Comparison of ENCODE assay signal across 19 mouse cellular contexts in the genomic region with DNA sequence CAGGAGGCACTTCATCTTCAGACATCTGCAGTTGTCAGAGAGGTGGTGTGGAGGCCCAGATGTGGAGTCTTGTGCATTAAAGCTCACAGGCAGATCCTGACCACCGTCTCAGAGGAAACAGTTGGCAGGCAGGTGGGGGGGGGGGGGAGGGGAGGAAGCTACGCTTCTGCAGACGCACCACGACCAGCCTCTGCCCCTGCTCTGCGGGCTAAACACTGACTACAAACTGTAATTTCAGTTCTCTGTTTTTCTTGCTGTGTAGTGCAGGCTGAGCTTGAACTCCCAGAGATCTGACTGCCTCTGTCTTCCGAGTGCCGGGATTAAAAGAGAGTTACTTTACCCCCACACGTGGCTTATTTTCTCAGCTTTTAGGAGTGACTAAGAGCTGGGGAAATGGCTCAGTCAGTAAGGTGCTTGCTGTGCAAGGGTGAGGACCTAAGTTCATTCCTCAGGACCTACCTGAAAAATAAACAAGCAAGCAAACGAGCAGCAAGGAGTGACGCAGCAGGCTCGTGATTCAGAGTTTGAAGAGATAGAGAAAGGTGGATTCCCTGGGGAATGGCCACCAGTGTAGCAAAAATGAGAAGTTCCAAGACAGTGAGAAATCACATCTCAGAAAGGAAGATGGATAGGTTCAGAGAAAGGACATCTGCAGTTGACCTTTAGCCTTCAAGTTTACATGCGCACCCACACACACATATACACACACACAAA.
"Had no signal": no experiment of that assay in that cellular context is flagged by ENCODE, and none has a peak within 500 bp of the region (broad histone marks: within the 10 kb centered on the region; RNA-seq: fewer than 3 reads in every experiment).

No protein-coding gene starts in this region.

- H3K27me3 ChIP-seq: liver, embryonic 13.5 days; lung, embryonic 15.5 days; megakaryocyte, embryonic 14.5 days had no signal

- H3K4me3 ChIP-seq: layer of hippocampus, adult 2 months; limb, embryonic 10.5 days; limb, embryonic 13.5 days; liver, embryonic 13.5 days; lung, embryonic 15.5 days; megakaryocyte, embryonic 14.5 days had no signal

- DNase-seq: kidney, adult 2 months; kidney, postnatal 25 days; layer of hippocampus, adult 9-11 months; liver; liver, embryonic 13.5 days; lung, postnatal 10 days; lung, postnatal 36 days; midbrain, embryonic 14.5 days; right cerebral cortex, postnatal 14 days; right cerebral cortex, postnatal 4 days; thymus, adult 2 months had no signal

- H3K9ac ChIP-seq: limb, embryonic 13.5 days; liver, embryonic 13.5 days; lung, embryonic 15.5 days had no signal

- H3K4me1 ChIP-seq: liver, embryonic 13.5 days; lung, embryonic 15.5 days; megakaryocyte, embryonic 14.5 days had no signal

- H3K27ac ChIP-seq: kidney, postnatal 0 days; layer of hippocampus, adult 2 months; limb, embryonic 10.5 days; limb, embryonic 13.5 days; liver, embryonic 13.5 days; lung, embryonic 15.5 days had no signal

- H3K36me3 ChIP-seq: limb, embryonic 10.5 days; limb, embryonic 13.5 days; liver, embryonic 13.5 days; lung, embryonic 15.5 days had no signal

- H3K9me3 ChIP-seq: limb, embryonic 10.5 days; limb, embryonic 13.5 days; liver, embryonic 13.5 days; lung, embryonic 15.5 days had no signal

- H3K4me2 ChIP-seq: limb, embryonic 13.5 days; liver, embryonic 13.5 days; lung, embryonic 15.5 days; midbrain, embryonic 11.5 days had no signal

- ATAC-seq: intestine, postnatal 0 days had no signal
